10 mouse cellular contexts compared by ENCODE assay signal in the genomic region with DNA sequence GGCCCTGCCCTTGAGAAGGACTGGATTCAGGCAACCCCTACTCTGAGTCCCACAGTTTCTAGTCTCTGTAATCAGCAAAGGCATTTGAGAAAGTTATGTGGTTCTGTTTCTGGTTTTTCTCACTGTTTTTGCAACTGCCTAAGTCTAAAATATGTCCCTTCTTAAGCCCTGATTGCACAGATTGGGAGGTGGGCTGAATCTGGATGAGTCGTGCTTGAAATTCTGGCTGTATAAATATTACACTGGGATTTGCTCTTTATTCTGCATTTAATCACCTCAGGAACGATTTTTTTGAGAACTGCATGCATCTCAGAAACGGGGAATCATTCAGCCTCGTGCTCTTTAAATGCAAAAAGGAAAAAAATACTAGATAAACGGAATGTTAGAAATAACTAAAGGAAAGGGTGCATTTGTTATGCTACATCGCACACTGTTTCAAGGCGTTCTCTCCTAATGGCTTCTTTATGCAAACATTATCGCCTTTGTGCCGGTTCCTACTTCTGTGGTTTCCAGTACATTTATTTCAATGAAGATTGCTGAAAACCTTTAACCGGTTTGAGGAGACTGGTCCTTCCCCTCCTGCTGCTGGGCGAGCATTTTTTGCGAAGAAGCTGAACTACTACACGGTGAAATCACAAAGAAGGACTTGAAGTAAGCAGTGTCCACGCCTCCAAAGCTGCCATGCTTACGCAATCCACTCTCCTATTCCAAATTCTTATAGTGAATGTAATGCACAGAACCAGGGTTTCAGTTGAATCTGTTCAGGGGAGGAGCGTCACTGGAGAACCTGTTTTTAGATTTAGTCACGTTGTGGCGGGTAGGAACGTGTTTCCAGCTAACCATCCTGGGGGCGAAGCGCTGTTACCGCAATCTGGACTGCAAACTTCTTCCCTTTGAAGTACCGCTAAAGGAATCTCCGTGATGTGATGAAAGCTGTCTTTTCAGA.
A peak's percentile ranks its signal among the peaks of the same experiment; 100 is the strongest.
DNase-seq lines count a peak whose midpoint lies in the region; ATAC-seq and TF ChIP-seq lines count a peak whose summit lies in the region.
"Had no signal": no experiment of that assay in that cellular context is flagged by ENCODE, and none has a peak within 500 bp of the region (broad histone marks: within the 10 kb centered on the region; RNA-seq: fewer than 3 reads in every experiment).

No protein-coding gene starts in this region.

- no peak overlapping the region for H3K4me2 ChIP-seq in limb, embryonic 14.5 days (replicated peaks; ENCODE audit: low read depth, low read length, severe bottlenecking)

- DNase-seq in limb, embryonic 14.5 days (ENCODE audit: low spot score), result peak; percentile 45
- no peak for DNase-seq in limb, embryonic 10.5 days (ENCODE audit: low spot score)
- DNase-seq in forelimb bud, embryonic 11.5 days (ENCODE audit: low read depth, low spot score), result peak; percentile 12
- DNase-seq in layer of hippocampus, postnatal 14 days (ENCODE audit: low spot score in 2 of 2), result peak; percentile 37 to 59
- DNase-seq in right cerebral cortex, postnatal 14 days, result peak; percentile 30
- no peak for DNase-seq in urinary bladder, postnatal 10 days (ENCODE audit: low spot score)
- DNase-seq in adrenal gland, postnatal 4 days (ENCODE audit: low spot score in 2 of 2), result no peak
- no peak for DNase-seq in spleen, postnatal 10 days (ENCODE audit: low spot score in 2 of 2)
- DNase-seq: lung, adult 2 months had no signal

- no peaks in the 10 kb centered on the region for H3K27me3 ChIP-seq in limb, embryonic 14.5 days (ENCODE audit: control insufficient read depth, insufficient read depth, low read length)
- no peaks in the 10 kb centered on the region for H3K27me3 ChIP-seq in limb, embryonic 10.5 days (ENCODE audit: low read depth, poor library complexity, severe bottlenecking)
- H3K27me3 ChIP-seq: Patski had no signal

- no peak for TF ChIP-seq POLR2A in limb, embryonic 14.5 days (IDR thresholded peaks at IDR 0.05; ENCODE audit: borderline replicate concordance, extremely low read depth, insufficient read depth, insufficient read length)

- ATAC-seq in limb, embryonic 14.5 days (ENCODE audit: low FRiP score, low read depth), result no peak
- ATAC-seq: Patski had no signal

- 75% methylated on average over 24 of the region's 24 CpGs for WGBS in limb, embryonic 14.5 days
- WGBS in limb, embryonic 10.5 days, result 89% methylated on average over 24 of the region's 24 CpGs

- no peak overlapping the region for H3K4me3 ChIP-seq in limb, embryonic 14.5 days (replicated peaks; ENCODE audit: low read length)
- H3K4me3 ChIP-seq in limb, embryonic 10.5 days, result no peak overlapping the region

- no peak overlapping the region for H3K9ac ChIP-seq in limb, embryonic 14.5 days (ENCODE audit: low read depth, low read length, severe bottlenecking)

- H3K4me1 ChIP-seq in limb, embryonic 14.5 days (ENCODE audit: control insufficient read depth, insufficient read depth, low read length), result peaks cover 4% of the 10 kb centered on the region; the same call in 1 of the 2 replicates
- peaks cover 2% of the 10 kb centered on the region for H3K4me1 ChIP-seq in limb, embryonic 10.5 days

- H3K36me3 ChIP-seq in limb, embryonic 14.5 days (ENCODE audit: control insufficient read depth, insufficient read depth, low read length), result no peaks in the 10 kb centered on the region
- H3K36me3 ChIP-seq in limb, embryonic 10.5 days, result no peaks in the 10 kb centered on the region

- H3K9me3 ChIP-seq in limb, embryonic 14.5 days (ENCODE audit: control insufficient read depth, low read length), result no peaks in the 10 kb centered on the region
- no peaks in the 10 kb centered on the region for H3K9me3 ChIP-seq in limb, embryonic 10.5 days (replicated peaks)

- no peak overlapping the region for H3K27ac ChIP-seq in limb, embryonic 14.5 days (replicated peaks; ENCODE audit: low read depth, low read length)
- H3K27ac ChIP-seq in limb, embryonic 10.5 days, result no peak overlapping the region

Comparison
In these comparisons a context has a peak if more than half of its experiments do, and no peak if none do; other contexts are left out.
1. DNase-seq: peak in limb, embryonic 14.5 days (single experiment), forelimb bud, embryonic 11.5 days (single experiment), layer of hippocampus, postnatal 14 days (2 of 2) and right cerebral cortex, postnatal 14 days (single experiment); none in limb, embryonic 10.5 days (single experiment), urinary bladder, postnatal 10 days (single experiment), adrenal gland, postnatal 4 days (0 of 2) and spleen, postnatal 10 days (0 of 2).